Mouse (Mus musculus) neural tube, embryonic 14.5 days (tissue): ENCODE results near the gene Gimap7. TPM values are rescaled to one million over a fixed set of nuclear protein-coding genes. Genes with fewer than 3 reads are reported as not detected.
"Not testable (repeated sequence)": the region's sequence is repeated elsewhere in the genome, so short reads cannot be mapped to it uniquely, and the experiment has no call there.

Source experiments
- ATAC-seq: fragments of 200-750 bp; cut with Nextera tagmentation; 2 replicates; pipeline ENCODE4 v1.8.0; 2017; ENCODE audit warnings: low read depth, mild to moderate bottlenecking, moderate TSS enrichment, moderate library complexity
- H3K27ac ChIP-seq: fragments of 300-500 bp; sonication (generic); 2 replicates; pipeline ENCODE4 v1.5.1; 2014; ENCODE audit warnings: low read depth, mild to moderate bottlenecking, control low read depth, low read length, moderate library complexity, mixed read lengths
- H3K27me3 ChIP-seq: fragments of 300-500 bp; sonication (generic); 2 replicates; pipeline ENCODE4 v1.6.1; 2014; ENCODE audit warnings: low read length; ENCODE audit not compliant: control insufficient read depth, insufficient read depth
- H3K36me3 ChIP-seq: fragments of 300-500 bp; sonication (generic); 2 replicates; pipeline ENCODE4 v1.6.1; 2014; ENCODE audit warnings: low read length, mixed read lengths; ENCODE audit not compliant: control insufficient read depth, insufficient read depth
- H3K4me1 ChIP-seq: fragments of 300-500 bp; sonication (generic); 2 replicates; pipeline ENCODE4 v1.6.1; 2014; ENCODE audit warnings: low read length; ENCODE audit not compliant: control insufficient read depth, insufficient read depth
- H3K4me2 ChIP-seq: fragments of 300-500 bp; sonication (generic); 2 replicates; pipeline ENCODE4 v1.6.1; 2014; ENCODE audit warnings: mild to moderate bottlenecking, low read depth, low read length, control low read depth
- H3K4me3 ChIP-seq: fragments of 300-500 bp; sonication (generic); 2 replicates; pipeline ENCODE4 v1.5.1; 2014; ENCODE audit warnings: low read depth, low read length, control low read depth, mixed read lengths
- H3K9ac ChIP-seq: fragments of 300-500 bp; sonication (generic); replicated peaks from 2 replicates; pipeline ENCODE4 v1.6.1; 2014; ENCODE audit warnings: low read depth, mild to moderate bottlenecking, control low read depth, low read length, mixed read lengths
- H3K9me3 ChIP-seq: fragments of 300-500 bp; sonication (generic); 2 replicates; pipeline ENCODE4 v1.6.1; 2016; ENCODE audit warnings: low read length; ENCODE audit not compliant: control insufficient read depth
- WGBS: fragments of 180-500 bp; shearing (Covaris S2); extraction: QIAGEN DNeasy Blood & Tissue Kit; methylation state at CpG from one replicate; pipeline ENCODE4 v1.1.7; 2014; 5-methylcytosine and 5-hydroxymethylcytosine counted together
- polyA plus RNA-seq: library from polyadenylated mRNA; unstranded; fragments of >200 nt; fragmentation: Nextera tagmentation; extraction: Ambion mirVana; gene quantifications from 2 replicates; pipeline ENCODE4 v1.2.1, GENCODE M21; 2014

Gimap7 gene
- polyA plus RNA-seq, 1 experiment from 2014 or later = not detected

DNA sequence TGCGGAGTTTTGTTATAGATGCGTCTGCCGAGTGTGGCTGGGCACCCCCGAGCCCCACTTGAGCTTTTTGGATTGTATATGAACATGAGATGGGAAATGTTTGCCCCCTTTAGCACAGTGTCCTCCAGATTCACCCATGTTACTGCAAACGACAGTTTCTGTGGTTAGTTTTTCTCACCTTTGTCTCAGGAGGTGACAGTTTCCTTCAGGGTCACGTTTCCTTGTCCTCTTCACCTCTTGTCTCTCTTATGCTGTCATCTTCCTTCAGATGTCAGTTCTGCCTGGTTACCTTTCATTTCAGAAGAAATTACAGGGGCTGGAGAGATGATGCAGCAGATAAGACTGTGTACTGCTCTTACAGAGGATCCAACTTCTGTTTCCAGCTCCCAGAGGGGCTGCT is 38.7 kb upstream of the Gimap7 start:
- WGBS = 81% methylated on average over 6 of the region's 6 CpGs
- no peak overlapping the region for H3K9ac ChIP-seq
- ATAC-seq = no peak
- no peak overlapping the region for H3K27ac ChIP-seq
- no peak overlapping the region for H3K4me2 ChIP-seq
- no peaks in the 10 kb centered on the region for H3K4me1 ChIP-seq
- H3K4me3 ChIP-seq = no peak overlapping the region
- no peaks in the 10 kb centered on the region for H3K36me3 ChIP-seq
- no peaks in the 10 kb centered on the region for H3K27me3 ChIP-seq
- H3K9me3 ChIP-seq = no peaks in the 10 kb centered on the region

DNA sequence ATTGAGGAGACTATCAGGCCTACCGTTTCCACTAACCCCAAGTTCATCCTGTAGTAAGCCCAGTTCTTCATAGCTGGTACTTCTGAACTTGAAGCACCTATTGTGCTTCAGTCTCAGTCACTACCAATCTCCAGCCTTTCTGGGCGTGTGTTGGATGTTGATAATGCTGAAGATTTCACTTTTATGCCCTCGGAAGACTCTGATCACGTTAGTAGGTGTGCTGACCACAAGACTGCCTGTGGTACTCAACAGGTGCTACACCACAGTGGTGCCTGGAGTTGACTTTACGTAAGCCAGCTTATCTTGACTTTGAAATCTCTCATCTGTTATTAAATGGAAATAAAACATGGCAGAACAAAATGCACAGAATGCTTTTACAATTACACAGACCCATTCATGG is 38.0 kb upstream of the Gimap7 start:
- no peak overlapping the region for H3K27ac ChIP-seq
- H3K36me3 ChIP-seq = no peaks in the 10 kb centered on the region
- H3K9ac ChIP-seq = no peak overlapping the region
- no peaks in the 10 kb centered on the region for H3K4me1 ChIP-seq
- H3K9me3 ChIP-seq = no peaks in the 10 kb centered on the region
- ATAC-seq = no peak
- 87% methylated on average over 5 of the region's 5 CpGs for WGBS
- H3K4me3 ChIP-seq = no peak overlapping the region
- H3K27me3 ChIP-seq = no peaks in the 10 kb centered on the region
- H3K4me2 ChIP-seq = no peak overlapping the region

- no peak overlapping the region for H3K9ac ChIP-seq
- H3K4me1 ChIP-seq = no peaks in the 10 kb centered on the region
- H3K27me3 ChIP-seq = no peaks in the 10 kb centered on the region
- no peaks in the 10 kb centered on the region for H3K36me3 ChIP-seq
- WGBS = 88% methylated on average over 3 of the region's 3 CpGs
- H3K9me3 ChIP-seq = no peaks in the 10 kb centered on the region
- no peak overlapping the region for H3K4me2 ChIP-seq
- no peak overlapping the region for H3K4me3 ChIP-seq
- no peak for ATAC-seq
- no peak overlapping the region for H3K27ac ChIP-seq
Observed at GRCm38 (mm10) chr6:48681472-48682090, 36.8 kb upstream of the Gimap7 start.

DNA sequence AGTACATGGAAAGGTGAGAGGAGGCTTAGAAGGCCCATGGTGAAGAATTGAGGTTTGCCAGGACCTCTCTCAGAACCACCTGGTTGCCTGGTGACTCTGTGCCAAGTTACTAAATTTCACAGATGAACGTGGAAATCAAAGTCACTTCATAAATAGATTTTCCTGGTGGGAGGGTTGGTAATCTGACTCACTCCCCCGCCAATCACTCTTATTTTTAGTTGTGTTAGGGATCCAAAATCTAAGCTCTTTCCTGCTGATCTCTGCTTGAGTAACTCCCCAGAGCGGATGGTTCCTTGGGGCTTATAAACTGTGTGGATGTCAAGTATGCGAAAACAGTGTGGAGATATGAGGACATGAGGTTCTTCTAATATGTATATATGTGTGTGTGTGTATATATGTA is 36.1 kb upstream of the Gimap7 start:
- no peak overlapping the region for H3K9ac ChIP-seq
- H3K9me3 ChIP-seq = no peaks in the 10 kb centered on the region
- H3K4me2 ChIP-seq = no peak overlapping the region
- no peak overlapping the region for H3K4me3 ChIP-seq
- H3K4me1 ChIP-seq = no peaks in the 10 kb centered on the region
- no peaks in the 10 kb centered on the region for H3K36me3 ChIP-seq
- H3K27ac ChIP-seq = no peak overlapping the region
- ATAC-seq = no peak
- no peaks in the 10 kb centered on the region for H3K27me3 ChIP-seq
- 89% methylated on average over 4 of the region's 4 CpGs for WGBS

DNA sequence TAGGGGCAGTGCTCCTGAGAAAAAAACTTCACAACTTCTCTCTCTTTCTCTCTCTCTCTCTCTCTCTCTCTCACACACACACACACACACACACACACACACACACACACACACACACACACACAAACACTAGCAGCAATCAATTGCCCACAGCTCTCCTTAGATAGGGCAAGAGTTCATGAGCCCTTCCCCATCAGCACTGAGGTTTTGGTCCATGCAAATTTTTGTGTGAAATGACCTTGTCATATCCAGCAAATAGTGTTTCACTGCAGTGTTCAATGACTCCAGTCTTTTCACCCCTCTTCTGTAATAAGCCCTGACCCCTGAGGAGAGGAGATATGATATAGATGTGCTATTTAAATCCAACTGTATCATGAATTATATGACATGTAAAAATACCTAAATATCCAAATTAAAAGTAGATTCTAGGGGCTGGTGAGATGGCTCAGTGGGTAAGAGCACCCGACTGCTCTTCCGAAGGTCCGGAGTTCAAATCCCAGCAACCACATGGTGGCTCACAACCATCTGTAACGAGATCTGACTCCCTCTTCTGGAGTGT is 35.1 kb upstream of the Gimap7 start:
- ATAC-seq = not testable (repeated sequence)

DNA sequence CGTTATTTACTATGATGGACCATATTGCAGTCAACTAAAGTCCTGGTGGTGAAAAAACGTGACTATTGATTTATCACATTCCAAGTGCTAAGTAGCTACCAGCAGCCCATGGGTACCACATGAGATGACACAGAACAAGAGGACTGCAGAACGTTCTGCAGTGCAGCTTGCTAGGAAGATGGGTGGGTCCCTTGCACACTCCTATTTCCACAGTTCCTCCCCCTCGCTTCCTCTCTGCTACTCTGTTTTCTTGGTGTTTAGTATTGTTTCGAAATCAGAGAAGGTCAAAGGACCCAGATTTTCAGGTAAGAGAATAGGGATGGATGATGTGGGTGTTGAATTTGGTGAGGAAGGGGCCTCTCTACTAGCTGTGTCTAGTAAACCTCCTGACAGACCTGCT is 34.1 kb upstream of the Gimap7 start, which contains the start of gene Gimap4:
Gimap4 (plus strand) TSS at position 231 of the 400 bp plus-strand sequence.
- Histone ChIP-seq H3K4me3 (no peak within 1 kb of the TSS), H3K27me3 (no peaks in the 10 kb centered on the region), H3K27ac (no peak within 1 kb of the TSS), H3K4me2 (no peak within 1 kb of the TSS), H3K4me1 (no peaks in the 10 kb centered on the region), H3K9ac (no peak within 1 kb of the TSS), H3K9me3 (no peaks in the 10 kb centered on the region), H3K36me3 (no peaks in the 10 kb centered on the region)
- WGBS = 80% methylated on average over 5 of the region's 5 CpGs
- no peak for ATAC-seq

More for the DNA sequence above, 35.1 kb upstream of the Gimap7 start:
- H3K4me1 ChIP-seq, H3K4me2 ChIP-seq, H3K4me3 ChIP-seq, H3K27ac ChIP-seq, H3K27me3 ChIP-seq, H3K9me3 ChIP-seq, H3K36me3 ChIP-seq, H3K9ac ChIP-seq: not testable (repeated sequence)
- 98% methylated on average over 3 of the region's 4 CpGs for WGBS

GRCm38 (mm10) chr6:48684806-48685205 is 33.6 kb upstream of the Gimap7 start:
- no peak overlapping the region for H3K4me2 ChIP-seq
- H3K9ac ChIP-seq = no peak overlapping the region
- H3K27ac ChIP-seq = no peak overlapping the region
- no peaks in the 10 kb centered on the region for H3K9me3 ChIP-seq
- WGBS = 63% methylated on average over 4 of the region's 4 CpGs
- ATAC-seq = no peak
- no peaks in the 10 kb centered on the region for H3K36me3 ChIP-seq
- no peak overlapping the region for H3K4me3 ChIP-seq
- H3K27me3 ChIP-seq = no peaks in the 10 kb centered on the region
- no peaks in the 10 kb centered on the region for H3K4me1 ChIP-seq

GRCm38 (mm10) chr6:48685251-48685650 is 33.2 kb upstream of the Gimap7 start:
- no peaks in the 10 kb centered on the region for H3K4me1 ChIP-seq
- 89% methylated on average over 2 of the region's 2 CpGs for WGBS

GRCm38 (mm10) chr6:48685694-48686665 is 32.4 kb upstream of the Gimap7 start:
- Histone ChIP-seq H3K4me2 (no peak overlapping the region), H3K9me3 (no peaks in the 10 kb centered on the region), H3K9ac (no peak overlapping the region), H3K4me1 (no peaks in the 10 kb centered on the region), H3K27me3 (no peaks in the 10 kb centered on the region), H3K36me3 (no peaks in the 10 kb centered on the region), H3K27ac (no peak overlapping the region), H3K4me3 (no peak overlapping the region)
- 86% methylated on average over 7 of the region's 7 CpGs for WGBS
- no peak for ATAC-seq

More at GRCm38 (mm10) chr6:48685251-48685650, 33.2 kb upstream of the Gimap7 start:
- no peak overlapping the region for H3K4me2 ChIP-seq
- no peak overlapping the region for H3K4me3 ChIP-seq
- H3K9ac ChIP-seq = no peak overlapping the region
- no peaks in the 10 kb centered on the region for H3K27me3 ChIP-seq
- ATAC-seq = no peak
- no peak overlapping the region for H3K27ac ChIP-seq
- no peaks in the 10 kb centered on the region for H3K9me3 ChIP-seq
- H3K36me3 ChIP-seq = no peaks in the 10 kb centered on the region
